Mouse (Mus musculus) layer of hippocampus, adult 8-10 months (tissue): ENCODE measurements around the gene Phykpl. TPM values are rescaled to one million over a fixed set of nuclear protein-coding genes. Genes with fewer than 3 reads are reported as not detected.

Experiments
- DNase-seq, 2 experiments: peaks; one replicate each; pipeline ENCODE4 v3.0.0; 2022; ENCODE audit warnings: low spot score in 2 of 2
- total RNA-seq, 4 experiments: library from RNA; stranded (reverse); gene quantifications; 2 replicates each; pipeline ENCODE4 v1.2.4; 2022

The Phykpl gene
- 10 to 100 TPM in 1 of 4 experiments, 1 to 10 TPM in 3; 7.9 to 10.2 (median 8.9) TPM for total RNA-seq

GRCm38 (mm10) chr11:51584431-51585248 lies at the start of gene Phykpl:
TSS of gene Phykpl (plus strand) at chr11:51584757.
- peak; percentile 91 to 92 for DNase-seq

DNA sequence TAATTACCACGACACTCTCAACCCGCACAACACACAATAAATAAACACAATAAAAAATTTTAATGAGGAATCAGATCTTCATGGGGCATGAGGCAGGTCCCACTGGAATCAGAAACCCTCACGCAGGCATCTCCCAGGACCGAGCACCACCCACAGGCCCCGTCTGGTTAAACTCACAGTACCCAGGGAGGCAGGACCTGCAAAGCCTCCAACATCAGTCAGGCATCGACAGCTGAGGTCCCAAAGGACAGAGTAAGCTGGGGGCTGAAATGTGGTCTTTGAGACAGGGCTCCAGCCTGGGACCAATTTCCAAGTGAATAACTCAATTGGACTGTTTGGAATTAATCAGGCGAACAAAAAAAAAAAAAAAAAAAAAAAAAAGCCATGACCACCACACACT lies 46.2 kb upstream of the Phykpl start:
- DNase-seq: no peak

DNA sequence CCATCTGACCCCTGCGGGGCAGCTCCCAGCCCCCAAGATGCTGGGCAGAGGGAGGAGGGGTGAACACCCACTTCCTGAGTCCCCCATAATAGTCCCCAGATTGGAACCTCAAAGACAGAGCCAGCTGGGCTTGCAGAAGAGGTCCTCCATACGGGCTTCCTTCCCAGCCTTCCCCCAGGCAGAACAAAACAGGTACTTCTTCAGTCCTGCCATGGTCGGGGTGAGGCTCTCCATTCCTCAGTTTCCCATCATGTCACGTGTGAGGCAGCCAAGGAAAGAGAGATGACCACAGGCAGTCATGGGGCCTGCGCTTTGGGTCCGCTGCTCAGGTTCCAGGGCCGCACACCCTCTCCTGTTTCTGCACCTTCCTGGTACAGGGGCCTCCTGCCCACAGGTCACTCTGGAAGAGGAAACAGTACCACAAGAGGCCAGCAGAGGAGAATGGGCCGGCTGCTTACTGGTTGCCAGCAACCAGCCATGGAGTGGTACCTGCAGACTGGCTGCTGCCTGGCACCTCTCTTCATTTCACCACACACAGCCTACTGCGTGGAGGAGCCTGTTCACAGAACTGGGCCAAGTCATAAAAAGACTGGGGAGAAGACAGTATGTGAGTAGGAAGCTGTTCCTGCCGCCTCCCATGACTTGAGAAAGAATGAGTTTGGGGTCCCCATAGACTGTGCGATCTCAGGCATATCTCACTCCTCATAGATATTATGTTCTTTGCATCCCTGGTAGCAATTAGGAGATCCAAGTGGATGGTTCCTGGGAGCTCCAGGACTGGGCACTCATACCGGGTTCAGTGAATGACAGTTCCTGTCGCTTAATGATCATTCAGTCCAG lies 45.4 kb upstream of the Phykpl start:
- DNase-seq: no peak

DNA sequence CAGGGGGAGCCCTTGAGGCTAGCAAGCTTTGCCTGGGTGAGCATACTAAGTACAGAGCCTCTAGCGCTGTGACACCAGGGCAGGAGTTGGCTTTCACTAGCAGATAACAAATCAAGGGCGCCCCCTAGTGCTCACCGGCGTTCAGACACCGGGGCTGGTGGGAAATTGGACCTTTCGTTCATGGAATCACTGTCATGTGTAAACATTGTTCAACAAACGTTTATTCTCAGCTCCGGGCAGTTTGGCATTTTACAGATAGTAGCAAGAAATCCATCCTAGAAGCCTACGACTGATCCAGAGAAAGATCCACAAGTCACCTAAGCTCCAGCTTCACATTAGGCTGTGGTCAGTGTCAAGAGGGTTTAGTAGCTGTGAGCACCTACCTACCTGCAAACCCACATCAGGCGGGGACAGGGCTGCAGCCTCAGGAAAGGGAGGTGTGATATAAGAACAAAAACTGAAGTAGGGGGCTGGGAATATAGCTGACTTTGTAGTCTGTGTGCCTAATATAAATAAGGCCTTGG lies 44.7 kb upstream of the Phykpl start:
- DNase-seq: peak; percentile 92 to 97

DNA sequence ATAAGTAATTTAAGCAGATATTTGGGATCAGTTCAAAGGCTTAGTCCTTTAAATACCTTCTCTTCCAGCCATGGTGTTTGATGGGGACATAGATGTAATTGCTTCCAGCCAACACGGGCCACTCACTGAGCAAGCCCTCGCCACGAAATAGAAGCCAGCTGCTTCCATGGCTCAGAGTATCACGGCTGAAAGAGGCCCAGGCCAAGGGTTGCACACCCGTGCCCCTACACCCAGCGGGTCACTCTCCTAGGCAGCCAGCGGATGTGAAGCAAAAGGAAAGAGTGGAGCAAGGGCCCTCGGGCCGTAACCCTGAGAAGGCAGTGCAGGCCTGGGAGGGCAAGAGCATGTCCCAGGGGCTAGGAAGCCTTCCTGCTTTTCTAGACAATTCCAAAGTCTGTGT lies 42.1 kb upstream of the Phykpl start:
- no peak for DNase-seq

DNA sequence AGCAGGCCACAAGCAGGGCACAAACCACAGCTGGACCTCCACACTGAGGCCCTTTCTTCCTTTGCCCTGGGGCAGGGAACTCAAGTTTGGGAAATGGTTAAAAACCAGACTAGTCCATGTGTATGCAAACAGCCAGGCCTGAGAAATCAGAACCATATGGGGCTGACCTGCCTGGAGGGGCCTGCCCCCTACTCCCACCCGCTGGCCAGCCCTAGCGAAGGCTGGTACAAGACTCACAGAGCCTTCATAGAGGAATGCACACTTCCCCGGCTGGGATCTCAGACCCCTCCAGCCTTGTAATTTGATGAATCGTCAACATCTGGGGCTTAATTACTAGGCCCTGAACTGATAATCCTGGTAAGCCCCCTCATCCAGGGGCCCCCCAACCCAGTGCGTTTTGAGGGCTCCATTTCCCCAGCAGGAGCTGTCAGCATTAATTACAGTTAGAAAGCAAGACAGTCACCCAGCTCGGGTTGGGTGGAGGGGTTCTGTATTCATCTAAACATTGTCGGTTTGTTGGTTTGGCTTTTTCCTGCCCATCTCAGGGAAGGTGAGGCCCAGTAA lies 41.0 kb upstream of the Phykpl start:
- DNase-seq: no peak

DNA sequence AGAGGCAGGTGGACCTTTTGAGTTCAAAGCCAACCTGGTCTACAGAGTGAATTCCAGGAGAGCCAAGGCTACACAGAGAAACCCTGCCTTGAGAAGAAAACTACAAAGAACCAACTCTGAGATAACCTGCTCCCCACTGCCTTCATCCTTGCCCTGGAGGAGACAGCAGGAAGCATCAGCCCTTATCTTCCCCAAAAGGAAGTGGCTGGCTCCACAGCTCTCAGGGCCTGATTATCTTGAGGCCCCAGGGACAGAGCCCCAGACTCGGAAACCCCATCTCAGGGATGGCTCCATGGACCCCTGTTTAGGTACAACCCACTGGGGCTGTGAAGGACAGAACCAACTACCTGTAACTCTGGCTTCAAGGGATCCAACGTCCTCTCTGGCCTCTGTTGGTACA lies 40.1 kb upstream of the Phykpl start:
- DNase-seq: no peak

DNA sequence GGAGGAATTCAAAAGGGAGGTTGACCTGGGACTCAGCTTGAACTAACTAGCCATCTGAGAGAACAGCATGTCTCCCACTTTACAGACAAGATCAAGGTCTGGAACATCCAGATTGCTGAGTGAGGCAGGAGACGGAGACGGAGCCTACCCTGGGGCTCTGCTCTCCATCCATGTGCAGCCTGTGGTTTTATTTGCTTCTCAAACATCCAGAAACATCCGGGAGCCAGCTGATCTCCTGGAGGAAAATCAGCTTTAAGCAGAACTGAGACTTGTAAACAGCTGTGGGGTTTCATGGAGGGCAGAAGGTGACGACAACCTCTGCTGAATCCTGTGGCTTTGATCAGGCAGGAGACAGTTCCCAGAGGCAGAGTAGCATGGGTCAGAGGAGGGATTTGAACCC lies 38.7 kb upstream of the Phykpl start:
- no peak for DNase-seq

DNA sequence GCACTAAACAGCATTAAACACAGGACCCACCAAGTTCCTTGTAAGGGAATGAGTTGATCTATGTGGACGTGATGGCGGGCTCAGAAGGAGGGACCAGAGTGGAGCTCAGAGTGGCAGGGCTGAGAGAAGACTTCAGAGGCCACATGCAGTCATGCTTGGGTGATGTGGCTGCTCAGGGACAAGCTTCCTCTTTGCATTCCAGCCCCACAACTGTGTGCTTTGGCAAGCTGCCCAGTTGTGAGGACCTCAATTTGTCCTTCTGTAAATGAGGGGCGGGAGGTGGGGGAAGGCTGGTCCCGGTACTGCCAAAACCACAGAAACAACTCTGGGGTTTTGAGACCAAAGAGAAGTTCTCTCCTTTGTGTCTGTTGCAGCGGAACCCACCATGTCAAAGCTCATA lies 33.3 kb upstream of the Phykpl start:
- no peak for DNase-seq

GRCm38 (mm10) chr11:51552091-51552490 lies 32.5 kb upstream of the Phykpl start:
- no peak for DNase-seq

GRCm38 (mm10) chr11:51554590-51554989 lies 30.0 kb upstream of the Phykpl start:
- no peak for DNase-seq

DNA sequence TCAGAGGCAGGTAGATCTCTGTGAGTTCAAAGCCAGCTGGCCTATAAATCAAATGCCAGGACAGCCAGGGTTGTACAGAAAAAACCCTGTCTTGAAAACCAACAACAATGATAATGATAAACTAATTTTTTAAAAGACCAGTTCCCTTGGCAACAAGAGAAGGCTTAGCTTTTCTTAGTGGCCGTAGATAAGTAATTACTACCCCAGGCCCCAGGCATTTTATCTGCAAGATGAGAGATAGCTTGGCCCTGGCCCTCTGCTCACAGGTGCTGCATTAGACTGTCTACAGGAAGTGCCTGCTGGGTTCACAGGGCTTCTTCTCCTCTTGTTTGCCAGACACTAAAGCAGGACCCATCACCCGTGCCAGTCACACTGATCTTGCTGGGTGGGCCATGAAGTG lies 29.5 kb upstream of the Phykpl start:
- no peak for DNase-seq

DNA sequence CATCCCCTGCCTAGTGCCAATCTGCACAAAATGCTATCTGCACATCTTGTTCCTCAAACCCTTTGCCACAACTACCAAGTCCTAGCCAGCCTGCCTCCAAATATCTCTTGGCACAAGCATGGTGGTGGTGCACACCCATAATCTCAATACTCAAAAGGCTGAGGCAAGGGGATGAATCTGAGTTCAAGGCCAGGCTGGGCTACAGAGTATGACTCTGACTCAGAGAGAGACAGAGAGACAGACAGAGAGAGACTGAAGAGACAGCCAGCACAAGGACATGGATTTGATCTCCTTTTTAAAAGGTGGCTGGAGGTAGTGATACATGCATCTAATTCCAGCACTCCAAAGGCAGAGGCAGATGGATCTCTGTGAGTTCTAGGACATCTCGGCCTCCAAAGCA lies 21.3 kb upstream of the Phykpl start:
- DNase-seq: no peak

GRCm38 (mm10) chr11:51565062-51565461 lies 19.5 kb upstream of the Phykpl start:
- DNase-seq: no peak

GRCm38 (mm10) chr11:51565951-51566350 lies 18.6 kb upstream of the Phykpl start:
- DNase-seq: no peak

GRCm38 (mm10) chr11:51568801-51569200 lies 15.8 kb upstream of the Phykpl start:
- no peak for DNase-seq

DNA sequence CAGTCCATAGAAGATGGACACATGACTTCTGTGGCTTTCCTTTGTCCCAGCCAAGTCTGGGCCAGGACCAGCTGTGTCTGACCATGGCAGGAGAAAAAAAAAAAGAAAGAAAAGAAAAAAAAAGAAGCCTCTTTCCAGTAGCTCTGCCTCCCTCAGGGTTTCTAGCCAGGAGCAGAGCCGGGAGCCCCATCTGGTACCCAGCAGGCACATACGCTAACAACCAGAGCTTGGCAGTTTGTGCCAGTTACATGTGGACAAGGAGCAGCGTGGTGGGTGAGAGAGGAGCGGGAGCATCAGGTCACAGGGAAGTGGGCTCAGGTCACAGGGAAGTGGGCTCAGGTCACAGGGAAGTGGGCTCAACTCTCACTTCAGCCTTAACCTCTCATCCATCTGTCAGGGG lies 8.1 kb upstream of the Phykpl start:
- DNase-seq: peak in 1 of 2 experiments; percentile 36

DNA sequence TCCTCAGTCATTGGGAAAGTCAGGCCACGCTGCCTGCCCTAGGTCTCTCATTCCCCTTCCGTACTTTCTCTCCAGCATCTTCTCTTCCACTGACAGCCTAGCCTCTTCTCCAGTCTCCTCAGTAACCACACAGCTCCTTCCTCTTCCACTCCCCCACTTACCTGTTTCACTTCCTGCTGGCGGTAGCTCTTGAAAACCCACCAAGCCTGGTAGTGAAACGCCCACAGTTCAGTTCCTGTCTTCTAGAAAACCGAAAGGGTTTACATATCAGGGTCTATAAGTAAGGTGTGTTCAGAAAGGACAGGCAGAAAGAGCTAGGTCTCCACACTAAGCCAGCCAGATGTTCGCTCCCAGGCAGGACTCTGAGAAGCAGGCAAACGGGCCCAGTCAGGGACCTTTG lies 7.0 kb upstream of the Phykpl start:
- DNase-seq: no peak

DNA sequence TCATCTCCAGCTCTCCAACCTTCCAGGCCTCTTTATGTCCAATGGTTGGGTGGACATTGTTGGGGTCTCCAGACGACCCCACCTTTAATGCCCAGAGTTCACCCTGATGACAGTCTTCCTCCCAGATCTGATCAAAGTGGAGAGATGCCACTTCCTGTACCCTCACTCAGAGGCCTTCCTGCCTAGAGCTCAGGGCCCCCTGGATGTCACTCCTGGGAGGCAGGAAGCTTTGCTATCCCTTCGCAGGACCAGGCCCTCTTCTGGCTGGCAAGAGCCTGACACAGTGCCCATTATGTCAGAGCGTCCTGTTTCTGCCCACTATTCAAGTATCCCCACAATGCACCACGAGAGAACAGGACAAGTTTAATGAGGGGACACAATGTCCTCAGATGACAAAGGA lies 5.5 kb upstream of the Phykpl start:
- DNase-seq: no peak

DNA sequence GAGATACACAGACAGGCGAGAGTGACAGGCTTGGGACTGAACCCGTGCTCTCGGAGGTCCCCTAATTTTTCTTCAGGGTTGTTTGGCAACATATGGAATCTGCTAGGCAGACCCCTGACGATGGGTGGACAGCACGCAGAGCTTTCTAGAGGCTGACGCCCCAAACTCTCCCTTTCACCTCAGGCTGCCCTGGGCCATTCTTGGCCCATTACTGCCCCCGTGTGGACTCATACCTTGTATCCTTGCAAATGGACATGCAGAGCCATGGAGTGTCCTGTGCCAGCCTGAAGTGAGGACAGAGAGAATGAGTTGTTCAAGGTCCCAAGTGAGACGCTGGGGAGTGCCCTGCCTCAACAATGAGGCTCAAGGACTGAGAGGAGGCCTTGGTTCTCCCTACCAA lies 1.8 kb upstream of the Phykpl start:
- DNase-seq: peak in 1 of 2 experiments; percentile 51

GRCm38 (mm10) chr11:51584057-51584430 lies 513 bp upstream of the Phykpl start:
- DNase-seq: no peak

- DNase-seq: no peak
Observed at GRCm38 (mm10) chr11:51585608-51586252, 1.2 kb downstream of the Phykpl start.
